In the genomic region with DNA sequence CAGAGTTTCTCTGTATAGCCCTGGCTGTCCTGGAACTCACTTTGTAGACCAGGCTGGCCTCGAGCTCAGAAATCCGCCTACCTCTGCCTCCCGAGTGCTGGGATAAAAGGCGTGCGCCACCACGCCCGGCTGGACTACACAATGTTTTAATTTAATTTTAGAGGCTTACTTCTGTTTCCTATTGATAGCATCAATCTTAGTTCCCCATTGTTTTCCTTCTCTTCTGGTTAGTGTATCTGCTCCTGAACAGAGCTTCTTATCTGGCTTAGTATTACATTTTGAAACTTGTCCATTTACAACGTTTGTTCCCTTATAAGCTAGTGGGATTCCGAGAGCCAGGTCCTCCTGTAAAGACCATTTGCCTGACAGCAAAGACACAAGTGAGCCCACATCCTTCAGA, we compare ENCODE assay signal across 21 mouse cellular contexts. TPM values are rescaled to one million over a fixed set of nuclear protein-coding genes. Genes with fewer than 3 reads are reported as not detected.
DNase-seq lines count a peak whose midpoint lies in the region; ATAC-seq and TF ChIP-seq lines count a peak whose summit lies in the region.
"Had no signal": no experiment of that assay in that cellular context is flagged by ENCODE, and none has a peak within 500 bp of the region (broad histone marks: within the 10 kb centered on the region; RNA-seq: fewer than 3 reads in every experiment).

No protein-coding gene starts in this region.

- intact Hi-C loops in heart, adult 2 months (cut with DNase I), result no loop called here

- peak; percentile 61 for ATAC-seq in liver, embryonic 13.5 days (ENCODE audit: low read depth)
- ATAC-seq in megakaryocyte progenitor cell, adult 5-6 weeks (replicated peaks; ENCODE audit: poor library complexity), result peak; percentile 96
- ATAC-seq: forebrain, embryonic 13.5 days; forebrain, postnatal 0 days; hindbrain, postnatal 0 days had no signal

- H3K4me2 ChIP-seq in liver, embryonic 13.5 days, result no peak overlapping the region
- H3K4me2 ChIP-seq: forebrain, embryonic 13.5 days; hindbrain, embryonic 13.5 days had no signal

- TF ChIP-seq POLR2A in heart, adult 2 months (IDR thresholded peaks at IDR 0.05; ENCODE audit: insufficient read depth, low read depth, low read length), result no peak

- H3K4me1 ChIP-seq in heart, adult 2 months (ENCODE audit: control insufficient read depth, insufficient read depth, low read length), result no peaks in the 10 kb centered on the region
- H3K4me1 ChIP-seq in liver, embryonic 13.5 days (replicated peaks), result no peaks in the 10 kb centered on the region
- H3K4me1 ChIP-seq: embryonic facial prominence, embryonic 10.5 days; forebrain, embryonic 13.5 days; heart, embryonic 10.5 days; hindbrain, embryonic 13.5 days had no signal

- TF ChIP-seq CTCF in heart, adult 2 months (IDR thresholded peaks at IDR 0.05), result no peak

- H3K9me3 ChIP-seq in liver, embryonic 13.5 days (replicated peaks), result no peaks in the 10 kb centered on the region
- H3K9me3 ChIP-seq: embryonic facial prominence, embryonic 10.5 days; forebrain, embryonic 13.5 days; heart, embryonic 10.5 days; hindbrain, embryonic 13.5 days had no signal

- peak; percentile 57 for DNase-seq in heart, adult 11 months
- no peak for DNase-seq in heart, adult 2 months
- DNase-seq in ZHBTc4 (ENCODE audit: low read depth, low spot score), result peak; percentile 7
- no peak for DNase-seq in liver, embryonic 13.5 days
- no peak for DNase-seq in yolk sac, embryonic 10.5 days (ENCODE audit: low spot score)
- no peak for DNase-seq in cerebellum, adult 9-11 months
- DNase-seq in right cerebral cortex, adult 2 months (ENCODE audit: low spot score in 2 of 2), result no peak
- DNase-seq: adrenal gland, postnatal 14 days; cerebellum, adult 18-20 months; cerebellum, postnatal 14 days; forebrain, postnatal 0 days; gastrocnemius, adult 2 months; gastrocnemius, postnatal 25 days; heart, postnatal 10 days; heart, postnatal 4 days had no signal

- no peak overlapping the region for H3K9ac ChIP-seq in heart, adult 2 months (ENCODE audit: low read depth, low read length)
- H3K9ac ChIP-seq in liver, embryonic 13.5 days, result no peak overlapping the region
- H3K9ac ChIP-seq: forebrain, embryonic 13.5 days; forebrain, postnatal 0 days; hindbrain, embryonic 13.5 days had no signal

- TF ChIP-seq EP300 in heart, adult 2 months (IDR thresholded peaks at IDR 0.05; ENCODE audit: insufficient read depth, low read depth, low read length), result no peak

- H3K79me2 ChIP-seq in heart, adult 2 months (replicated peaks; ENCODE audit: control insufficient read depth, insufficient read depth, low read length), result no peaks in the 10 kb centered on the region

- no peaks in the 10 kb centered on the region for H3K27me3 ChIP-seq in heart, adult 2 months (ENCODE audit: control insufficient read depth, insufficient read depth, low read length)
- H3K27me3 ChIP-seq in liver, embryonic 13.5 days, result no peaks in the 10 kb centered on the region
- H3K27me3 ChIP-seq: forebrain, embryonic 13.5 days; hindbrain, embryonic 13.5 days had no signal

- H3K4me3 ChIP-seq in heart, adult 2 months, result no peak overlapping the region
- no peak overlapping the region for H3K4me3 ChIP-seq in liver, embryonic 13.5 days (replicated peaks)
- H3K4me3 ChIP-seq: embryonic facial prominence, embryonic 10.5 days; forebrain, embryonic 13.5 days; gastrocnemius, adult 2 months; heart, embryonic 10.5 days; hindbrain, embryonic 13.5 days had no signal

- 35% methylated on average over 9 of the region's 9 CpGs for WGBS in heart, adult 2 months
- WGBS in liver, embryonic 13.5 days (ENCODE audit: insufficient replicate concordance), result 22% methylated on average over 9 of the region's 9 CpGs

- no peak overlapping the region for H3K27ac ChIP-seq in heart, adult 2 months
- no peak overlapping the region for H3K27ac ChIP-seq in liver, embryonic 13.5 days
- H3K27ac ChIP-seq: embryonic facial prominence, embryonic 10.5 days; forebrain, embryonic 13.5 days; gastrocnemius, adult 2 months; heart, embryonic 10.5 days; hindbrain, embryonic 13.5 days; hindbrain, postnatal 0 days had no signal

- H3K36me3 ChIP-seq in heart, adult 2 months (ENCODE audit: control insufficient read depth, insufficient read depth, low read length), result no peaks in the 10 kb centered on the region
- H3K36me3 ChIP-seq in liver, embryonic 13.5 days, result no peaks in the 10 kb centered on the region
- H3K36me3 ChIP-seq: embryonic facial prominence, embryonic 10.5 days; heart, embryonic 10.5 days; hindbrain, embryonic 13.5 days had no signal

RNA-seq across cellular contexts. Expression of a gene that starts 33.0 kb away (rescaled TPM):
- 10 to 100 TPM; 22.4 to 24.2 TPM for total RNA-seq in heart, adult 2 months (2021)
- polyA plus RNA-seq in heart, adult 2 months (2012; rRNA removed), result 11.6 and 23.6 TPM in 2 replicates
- polyA plus RNA-seq in liver, embryonic 13.5 days (2015; fragmentation: Nextera tagmentation; extraction: Ambion mirVana), result 2.7 and 4.1 TPM in 2 replicates
- total RNA-seq in megakaryocyte progenitor cell, adult 5-6 weeks (2015), result 2.7 and 6.2 TPM in 2 replicates
- total RNA-seq in megakaryocyte progenitor cell, adult 5-6 weeks (2017), result 3.0 and 3.9 TPM in 2 replicates

Comparison
In these comparisons a context has a peak if more than half of its experiments do, and no peak if none do; other contexts are left out.
1. DNase-seq: peak in heart, adult 11 months (single experiment) and ZHBTc4 (single experiment); none in heart, adult 2 months (0 of 2), liver, embryonic 13.5 days (single experiment), yolk sac, embryonic 10.5 days (single experiment), cerebellum, adult 9-11 months (single experiment) and right cerebral cortex, adult 2 months (0 of 2).